ENCODE assay signal across 8 mouse cellular contexts in the genomic region with DNA sequence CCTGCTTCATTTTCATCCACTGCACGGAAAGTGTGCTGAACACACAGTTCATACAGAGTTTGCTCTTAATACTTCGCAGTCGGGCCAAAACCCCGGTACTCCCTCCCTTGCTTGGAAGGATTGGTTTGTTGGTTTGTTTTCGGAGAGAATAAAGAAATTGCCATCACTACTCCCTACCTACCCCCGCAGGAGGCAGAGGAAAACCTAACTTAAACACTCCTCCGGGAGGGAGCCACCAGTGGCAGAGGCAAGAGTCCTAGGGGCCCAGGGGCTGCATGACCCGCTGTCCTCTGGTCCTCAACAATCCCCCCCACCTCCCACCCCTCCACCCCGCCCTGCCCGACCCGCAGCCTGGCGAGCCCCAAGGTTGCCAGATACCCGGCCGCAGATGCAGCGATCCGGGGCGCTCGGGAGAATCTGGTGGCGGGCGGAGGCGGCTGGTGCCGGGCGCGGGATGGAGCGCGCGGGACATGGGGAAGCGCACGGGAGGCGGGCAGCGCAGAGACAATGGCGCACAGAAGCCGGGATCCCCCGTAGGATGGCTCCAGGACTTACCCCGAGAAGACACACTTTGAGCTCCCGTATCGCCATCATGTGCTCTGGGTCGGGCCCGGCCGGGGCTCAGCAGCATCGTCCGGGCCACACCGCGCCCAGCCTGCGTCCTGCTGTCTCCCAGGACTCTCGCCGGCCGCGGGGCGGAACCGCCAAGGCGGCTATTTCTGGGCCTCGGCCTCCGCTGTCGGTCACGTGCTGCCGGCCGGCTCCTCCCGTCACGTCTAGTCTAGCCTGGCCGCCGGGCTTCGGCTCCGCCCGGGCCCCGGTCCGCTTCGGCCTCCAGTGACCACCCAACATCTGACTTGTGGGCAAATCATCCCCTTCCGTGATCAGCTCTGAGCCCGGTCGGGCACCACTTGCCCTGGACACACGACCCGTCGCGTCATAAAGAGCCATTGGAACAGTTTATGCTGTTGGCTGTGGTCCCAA. TPM values are rescaled to one million over a fixed set of nuclear protein-coding genes. Genes with fewer than 3 reads are reported as not detected.
DNase-seq lines count a peak whose midpoint lies in the region; ATAC-seq lines count a peak whose summit lies in the region.

A gene (minus strand): TSS at position 802 of the 984 bp plus-strand sequence.

- no peaks in the 10 kb centered on the region for H3K27me3 ChIP-seq in hindbrain, embryonic 11.5 days (ENCODE audit: control insufficient read depth, insufficient read depth, low read length)
- no peaks in the 10 kb centered on the region for H3K27me3 ChIP-seq in lung, embryonic 16.5 days (ENCODE audit: control insufficient read depth, insufficient read depth, low read depth, low read length)

- peak within 1 kb of the TSS; percentile 58 for H3K27ac ChIP-seq in hindbrain, embryonic 11.5 days (ENCODE audit: low read depth, low read length)
- H3K27ac ChIP-seq in lung, embryonic 16.5 days (ENCODE audit: low read length) = peak within 1 kb of the TSS; percentile 38

- H3K9ac ChIP-seq in hindbrain, embryonic 11.5 days (ENCODE audit: low read depth, low read length) = peak within 1 kb of the TSS; percentile 93
- peak within 1 kb of the TSS; percentile 83 for H3K9ac ChIP-seq in lung, embryonic 16.5 days (ENCODE audit: low read length)

- peak within 1 kb of the TSS; percentile 79 for H3K4me3 ChIP-seq in hindbrain, embryonic 11.5 days (ENCODE audit: low read depth, low read length)
- H3K4me3 ChIP-seq in lung, embryonic 16.5 days (ENCODE audit: low read length) = peak within 1 kb of the TSS; percentile 78

- WGBS in hindbrain, embryonic 11.5 days = under 1% methylated on average over 75 of the region's 75 CpGs
- WGBS in lung, embryonic 16.5 days = under 1% methylated on average over 71 of the region's 75 CpGs

- peaks cover 5% of the 10 kb centered on the region; the same call in 1 of the 2 replicates for H3K4me1 ChIP-seq in hindbrain, embryonic 11.5 days (replicated peaks; ENCODE audit: control insufficient read depth, insufficient read depth, low read length)
- H3K4me1 ChIP-seq in lung, embryonic 16.5 days (replicated peaks; ENCODE audit: control insufficient read depth, insufficient read depth, low read length) = peaks cover 19% of the 10 kb centered on the region

- no peaks in the 10 kb centered on the region for H3K9me3 ChIP-seq in hindbrain, embryonic 11.5 days (ENCODE audit: control insufficient read depth, low read length)
- H3K9me3 ChIP-seq in lung, embryonic 16.5 days (ENCODE audit: control insufficient read depth, low read length) = no peaks in the 10 kb centered on the region

- H3K4me2 ChIP-seq in hindbrain, embryonic 11.5 days (replicated peaks; ENCODE audit: low read depth, low read length) = peak within 1 kb of the TSS; percentile 89
- peak within 1 kb of the TSS; percentile 99 for H3K4me2 ChIP-seq in lung, embryonic 16.5 days (ENCODE audit: low read depth, low read length)

- peak; percentile 53 for DNase-seq in R1 (ENCODE audit: low read depth, low spot score)
- peak; percentile 87 to 90 for DNase-seq in cerebellum, postnatal 25 days
- DNase-seq in frontal cortex, postnatal 25 days (ENCODE audit: low spot score in 2 of 2) = peak; percentile 64 to 73
- DNase-seq in hindbrain, embryonic 11.5 days (ENCODE audit: low spot score) = peak; percentile 79
- DNase-seq in layer of hippocampus, postnatal 10 days (ENCODE audit: low spot score in 2 of 2) = peak; percentile 71 to 79
- peak; percentile 75 for DNase-seq in ovary, adult 18-20 months (ENCODE audit: low spot score)
- peak; percentile 50 for DNase-seq in thymus, postnatal 4 days

- peak; percentile 87 for ATAC-seq in hindbrain, embryonic 11.5 days (ENCODE audit: low FRiP score)
- ATAC-seq in lung, embryonic 16.5 days (ENCODE audit: low read depth) = peak; percentile 92

- no peaks in the 10 kb centered on the region for H3K36me3 ChIP-seq in hindbrain, embryonic 11.5 days (ENCODE audit: control insufficient read depth, insufficient read depth, low read length)
- H3K36me3 ChIP-seq in lung, embryonic 16.5 days (ENCODE audit: control insufficient read depth, insufficient read depth, low read length) = no peaks in the 10 kb centered on the region

RNA-seq across cellular contexts. Expression of the gene that starts here (rescaled TPM):
- polyA plus RNA-seq in hindbrain, embryonic 11.5 days (2014; fragmentation: Nextera tagmentation; extraction: Ambion mirVana) = 74.8 and 82.0 TPM in 2 replicates
- 10 to 100 TPM; 58.2 to 58.4 TPM for total RNA-seq in layer of hippocampus, postnatal 10 days (2021)
- 30.8 and 32.0 TPM in 2 replicates for polyA plus RNA-seq in lung, embryonic 16.5 days (2015; fragmentation: Nextera tagmentation; extraction: Ambion mirVana)

Comparison
In these comparisons a context has a peak if more than half of its experiments do, and no peak if none do; other contexts are left out.
1. Peak in every context shown above with its lines: DNase-seq, ATAC-seq, H3K4me3 ChIP-seq and H3K27ac ChIP-seq.